Mouse (Mus musculus) neural tube, embryonic 11.5 days (tissue): ENCODE results near the gene Lrrc8d. TPM values are rescaled to one million over a fixed set of nuclear protein-coding genes. Genes with fewer than 3 reads are reported as not detected.
A peak's percentile ranks its signal among the peaks of the same experiment; 100 is the strongest.

ENCODE experiments used
- ATAC-seq: fragments of 200-750 bp; cut with Nextera tagmentation; 2 replicates; pipeline ENCODE4 v1.8.0; 2017; ENCODE audit warnings: moderate number of reproducible peaks, mild to moderate bottlenecking, moderate TSS enrichment, moderate library complexity; ENCODE audit not compliant: insufficient read depth, low FRiP score, low TSS enrichment
- DNase-seq: peaks from one replicate; pipeline ENCODE4 v3.0.0-alpha.2; 2015; ENCODE audit warnings: low spot score
- H3K27ac ChIP-seq: fragments of 300-500 bp; sonication (generic); 2 replicates; pipeline ENCODE4 v1.5.1; 2014; ENCODE audit warnings: low read depth, mild to moderate bottlenecking, low read length
- H3K27me3 ChIP-seq: fragments of 300-500 bp; sonication (generic); 2 replicates; pipeline ENCODE4 v1.6.1; 2014; ENCODE audit warnings: mild to moderate bottlenecking, low read length, mixed read lengths; ENCODE audit not compliant: control insufficient read depth, insufficient read depth
- H3K36me3 ChIP-seq: fragments of 300-500 bp; sonication (generic); 2 replicates; pipeline ENCODE4 v1.6.1; 2014; ENCODE audit warnings: mild to moderate bottlenecking, low read length, moderate library complexity, mixed read lengths; ENCODE audit not compliant: control insufficient read depth, insufficient read depth
- H3K4me1 ChIP-seq: fragments of 300-500 bp; sonication (generic); 2 replicates; pipeline ENCODE4 v1.6.1; 2014; ENCODE audit warnings: low read length, mixed read lengths; ENCODE audit not compliant: control insufficient read depth, insufficient read depth
- H3K4me2 ChIP-seq: fragments of 300-500 bp; sonication (generic); 2 replicates; pipeline ENCODE4 v1.6.1; 2014; ENCODE audit warnings: low read depth, mild to moderate bottlenecking, moderate library complexity
- H3K4me3 ChIP-seq: fragments of 300-500 bp; sonication (generic); 2 replicates; pipeline ENCODE4 v1.5.1; 2014; ENCODE audit warnings: low read depth, low read length
- H3K9ac ChIP-seq: fragments of 300-500 bp; sonication (generic); 2 replicates; pipeline ENCODE4 v1.6.1; 2014; ENCODE audit warnings: mild to moderate bottlenecking, low read length
- H3K9me3 ChIP-seq: fragments of 300-500 bp; sonication (generic); 2 replicates; pipeline ENCODE4 v1.6.1; 2016; ENCODE audit warnings: low read length; ENCODE audit not compliant: control insufficient read depth
- WGBS: fragments of 180-500 bp; shearing (Covaris S2); extraction: QIAGEN DNeasy Blood & Tissue Kit; methylation state at CpG from one replicate; pipeline ENCODE4 v1.1.7; 2014; 5-methylcytosine and 5-hydroxymethylcytosine counted together
- polyA plus RNA-seq: library from polyadenylated mRNA; unstranded; fragments of >200 nt; fragmentation: Nextera tagmentation; extraction: Ambion mirVana; gene quantifications from 2 replicates; pipeline ENCODE4 v1.2.1, GENCODE M21; 2014

Gene Lrrc8d
- polyA plus RNA-seq, 1 experiment from 2014 or later = 28.6 TPM

GRCm38 (mm10) chr5:105799850-105800635, 100.3 kb downstream of the Lrrc8d start:
- no peak for DNase-seq

GRCm38 (mm10) chr5:105801031-105801529, 101.3 kb downstream of the Lrrc8d start:
- Histone ChIP-seq H3K4me1 (peaks cover 5% of the 10 kb centered on the region), H3K9me3 (no peaks in the 10 kb centered on the region), H3K36me3 (no peaks in the 10 kb centered on the region), H3K4me2 (no peak overlapping the region), H3K9ac (no peak overlapping the region), H3K27ac (no peak overlapping the region), H3K4me3 (no peak overlapping the region), H3K27me3 (no peaks in the 10 kb centered on the region)
- 57% methylated on average over 10 of the region's 10 CpGs for WGBS
- ATAC-seq = no peak
- no peak for DNase-seq

More at GRCm38 (mm10) chr5:105799850-105800635, 100.3 kb downstream of the Lrrc8d start:
- Histone ChIP-seq H3K4me2 (no peak overlapping the region), H3K4me1 (peaks cover 5% of the 10 kb centered on the region), H3K27me3 (no peaks in the 10 kb centered on the region), H3K36me3 (no peaks in the 10 kb centered on the region), H3K27ac (peak overlapping the region; percentile 39; the same call in 1 of the 2 replicates), H3K9ac (peak overlapping the region; percentile 29), H3K9me3 (no peaks in the 10 kb centered on the region), H3K4me3 (no peak overlapping the region)
- peak; percentile 31; the same call in 1 of the 2 replicates for ATAC-seq
- WGBS = 19% methylated on average over 13 of the region's 13 CpGs

GRCm38 (mm10) chr5:105805955-105806354, 106.2 kb downstream of the Lrrc8d start:
- DNase-seq = no peak
- no peaks in the 10 kb centered on the region for H3K27me3 ChIP-seq
- H3K4me1 ChIP-seq = no peaks in the 10 kb centered on the region
- H3K27ac ChIP-seq = no peak overlapping the region
- no peaks in the 10 kb centered on the region for H3K9me3 ChIP-seq
- H3K9ac ChIP-seq = no peak overlapping the region
- H3K4me2 ChIP-seq = no peak overlapping the region
- no peak overlapping the region for H3K4me3 ChIP-seq
- no peak for ATAC-seq
- WGBS = 92% methylated on average over 12 of the region's 12 CpGs
- no peaks in the 10 kb centered on the region; the same call in 1 of the 2 replicates for H3K36me3 ChIP-seq

GRCm38 (mm10) chr5:105807461-105807860, 107.7 kb downstream of the Lrrc8d start:
- peaks cover 2% of the 10 kb centered on the region; the same call in 1 of the 2 replicates for H3K9me3 ChIP-seq
- ATAC-seq = no peak
- H3K9ac ChIP-seq = no peak overlapping the region
- peaks cover 11% of the 10 kb centered on the region for H3K36me3 ChIP-seq
- H3K27ac ChIP-seq = no peak overlapping the region
- no peak overlapping the region for H3K4me3 ChIP-seq
- no peaks in the 10 kb centered on the region for H3K27me3 ChIP-seq
- H3K4me2 ChIP-seq = no peak overlapping the region
- WGBS = 60% methylated on average over 7 of the region's 7 CpGs
- DNase-seq = no peak
- H3K4me1 ChIP-seq = no peaks in the 10 kb centered on the region

DNA sequence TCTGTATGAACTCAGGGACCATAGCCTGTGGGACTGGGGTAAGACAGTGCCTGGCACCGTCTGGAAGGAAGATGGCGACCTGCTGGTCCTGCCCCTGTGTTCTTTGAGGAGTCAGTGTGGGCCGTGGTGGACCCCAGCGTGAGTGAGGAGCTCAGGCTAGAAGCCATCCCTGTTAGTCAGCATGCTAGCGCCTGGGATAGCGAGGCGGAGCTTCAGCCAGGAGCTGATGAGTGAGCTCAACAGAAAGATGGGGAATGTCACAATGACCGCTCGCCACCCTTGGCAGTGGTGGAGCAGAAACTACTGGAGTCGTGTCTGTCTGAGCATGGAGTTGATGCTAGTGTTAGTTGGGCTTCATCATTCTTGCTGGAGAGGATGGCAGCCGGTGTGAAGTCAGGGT, 109.3 kb downstream of the Lrrc8d start:
- H3K27me3 ChIP-seq = no peaks in the 10 kb centered on the region
- ATAC-seq (no peak), DNase-seq (no peak)
- no peak overlapping the region for H3K27ac ChIP-seq
- H3K4me2 ChIP-seq = no peak overlapping the region
- 84% methylated on average over 11 of the region's 11 CpGs for WGBS
- no peak overlapping the region for H3K4me3 ChIP-seq
- H3K9ac ChIP-seq = no peak overlapping the region
- H3K9me3 ChIP-seq = peaks cover 2% of the 10 kb centered on the region; the same call in 1 of the 2 replicates
- peaks cover 24% of the 10 kb centered on the region for H3K36me3 ChIP-seq
- no peaks in the 10 kb centered on the region for H3K4me1 ChIP-seq

GRCm38 (mm10) chr5:105813036-105813435, 113.3 kb downstream of the Lrrc8d start:
- Histone ChIP-seq H3K4me1 (no peaks in the 10 kb centered on the region), H3K9ac (no peak overlapping the region), H3K27me3 (no peaks in the 10 kb centered on the region), H3K27ac (no peak overlapping the region), H3K36me3 (peaks cover 26% of the 10 kb centered on the region), H3K4me2 (no peak overlapping the region), H3K9me3 (peaks cover 2% of the 10 kb centered on the region; the same call in 1 of the 2 replicates), H3K4me3 (no peak overlapping the region)
- DNase-seq (no peak), ATAC-seq (no peak)
- 95% methylated on average over 14 of the region's 14 CpGs for WGBS

GRCm38 (mm10) chr5:105813974-105814373, 114.2 kb downstream of the Lrrc8d start:
- H3K27ac ChIP-seq = no peak overlapping the region
- H3K9me3 ChIP-seq = peaks cover 2% of the 10 kb centered on the region; the same call in 1 of the 2 replicates
- ATAC-seq (no peak), DNase-seq (no peak)
- H3K4me2 ChIP-seq = no peak overlapping the region
- H3K9ac ChIP-seq = no peak overlapping the region
- H3K36me3 ChIP-seq = peaks cover 26% of the 10 kb centered on the region
- WGBS = 90% methylated on average over 10 of the region's 10 CpGs
- no peaks in the 10 kb centered on the region for H3K27me3 ChIP-seq
- peaks cover 6% of the 10 kb centered on the region; the same call in 1 of the 2 replicates for H3K4me1 ChIP-seq
- H3K4me3 ChIP-seq = no peak overlapping the region

GRCm38 (mm10) chr5:105816118-105816517, 116.3 kb downstream of the Lrrc8d start:
- H3K27ac ChIP-seq = no peak overlapping the region
- no peak overlapping the region for H3K4me2 ChIP-seq
- peaks cover 6% of the 10 kb centered on the region; the same call in 1 of the 2 replicates for H3K4me1 ChIP-seq
- H3K36me3 ChIP-seq = peaks cover 26% of the 10 kb centered on the region
- 95% methylated on average over 14 of the region's 14 CpGs for WGBS
- peaks cover 2% of the 10 kb centered on the region; the same call in 1 of the 2 replicates for H3K9me3 ChIP-seq
- no peak overlapping the region for H3K4me3 ChIP-seq
- no peak for DNase-seq
- H3K27me3 ChIP-seq = no peaks in the 10 kb centered on the region
- no peak for ATAC-seq
- no peak overlapping the region for H3K9ac ChIP-seq
